Mouse (Mus musculus) layer of hippocampus, postnatal 25 days (tissue): ENCODE measurements around the gene Rbm6. TPM values are rescaled to one million over a fixed set of nuclear protein-coding genes. Genes with fewer than 3 reads are reported as not detected.

Experiments
- DNase-seq, 2 experiments: peaks; one replicate each; pipeline ENCODE4 v3.0.0; 2022; ENCODE audit warnings: mixed read lengths in 2 of 2, low spot score in 1 of 2; ENCODE audit errors: extremely low spot score in 1 of 2
- total RNA-seq, 2 experiments: library from RNA; stranded (reverse); gene quantifications; 2 replicates each; pipeline ENCODE4 v1.2.3; 2021

Rbm6 gene
- total RNA-seq = 10 to 100 TPM; 52.3 to 59.6 TPM

DNA sequence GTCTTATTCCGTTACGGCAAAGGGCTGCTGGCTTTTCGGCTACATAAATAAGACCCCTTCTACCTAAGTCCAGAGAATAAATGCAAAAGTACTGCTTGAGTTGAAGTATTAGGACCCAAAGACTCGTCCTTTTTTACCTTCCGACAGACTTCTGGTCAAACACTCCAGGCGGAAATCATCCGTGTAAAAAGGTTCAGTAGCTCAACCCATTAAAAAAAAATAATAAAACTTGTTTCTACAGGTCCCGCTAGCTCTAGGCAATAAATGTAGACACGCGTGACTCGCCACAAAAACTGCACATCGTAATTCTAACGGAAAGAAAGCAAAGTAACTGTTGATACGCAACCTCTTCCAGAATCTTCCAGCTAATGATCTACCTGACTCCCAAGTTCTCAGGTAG lies at the start of gene Rbm6:
TSS of gene Rbm6 (minus strand) at position 101 of the 400 bp plus-strand sequence.
- DNase-seq = no peak

DNA sequence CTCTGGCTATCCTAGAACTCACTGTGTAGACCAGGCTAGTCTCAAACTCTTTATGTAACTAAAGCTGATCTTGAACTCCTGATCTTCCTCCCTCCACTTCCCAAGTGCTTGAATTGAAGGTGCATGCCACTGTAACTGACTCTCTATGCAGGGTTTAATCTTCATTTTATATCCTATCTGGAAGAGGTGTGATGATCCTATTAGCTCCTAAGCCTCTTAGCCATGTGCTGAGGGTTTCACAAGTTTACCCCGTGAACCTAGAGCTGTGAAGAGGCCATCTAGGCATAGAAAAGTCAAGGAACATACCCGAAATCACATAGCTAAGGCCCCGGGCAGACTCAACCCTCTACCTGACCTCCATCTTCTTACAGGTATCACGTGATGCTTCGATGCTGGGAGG lies 46.4 kb upstream of the Rbm6 start:
- DNase-seq = no peak

GRCm38 (mm10) chr9:107918884-107919283 lies 45.8 kb upstream of the Rbm6 start:
- no peak for DNase-seq

GRCm38 (mm10) chr9:107917895-107918608 lies 45.0 kb upstream of the Rbm6 start:
- DNase-seq = no peak

- no peak for DNase-seq
Observed at GRCm38 (mm10) chr9:107914764-107915420, 41.9 kb upstream of the Rbm6 start.

GRCm38 (mm10) chr9:107910025-107910769 lies 37.2 kb upstream of the Rbm6 start:
- no peak for DNase-seq

DNA sequence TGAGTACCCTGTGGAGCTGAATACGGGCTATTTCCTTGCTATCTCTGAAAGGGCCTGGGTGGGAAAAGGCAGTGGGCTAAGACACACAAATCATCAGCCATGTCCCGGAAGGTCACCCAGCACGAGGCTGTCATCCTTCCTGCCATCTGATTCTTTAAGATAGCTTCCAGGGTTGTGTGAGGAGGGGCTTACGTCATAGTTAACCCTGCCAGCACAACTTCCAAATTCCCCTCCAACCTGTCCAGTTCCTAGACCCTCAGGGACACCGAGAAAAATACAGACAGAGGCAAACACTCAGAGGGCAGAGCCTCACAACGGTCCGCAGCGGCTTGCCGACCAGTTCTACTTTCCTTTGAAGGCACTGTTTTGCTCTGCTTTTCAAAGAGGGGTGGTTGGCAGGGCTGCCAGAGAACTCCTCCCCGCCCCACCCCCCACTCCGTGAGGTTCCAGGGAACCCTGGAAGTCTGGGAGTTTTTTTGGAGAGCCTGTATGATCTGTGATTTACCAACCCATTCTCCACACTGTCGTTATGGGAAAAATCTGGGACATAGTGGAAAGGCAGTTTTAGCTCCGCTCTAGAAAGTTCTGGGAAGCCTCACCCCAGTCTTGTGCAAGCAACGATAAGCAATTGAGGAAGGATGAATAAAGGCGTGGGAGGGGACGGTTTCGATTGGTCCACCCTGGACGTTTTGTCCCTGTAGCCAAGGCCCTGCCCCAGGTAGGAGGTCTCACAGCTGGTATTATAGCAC lies 35.5 kb upstream of the Rbm6 start:
- no peak for DNase-seq

- no peak for DNase-seq
Observed at GRCm38 (mm10) chr9:107907801-107908120, 34.7 kb upstream of the Rbm6 start.

DNA sequence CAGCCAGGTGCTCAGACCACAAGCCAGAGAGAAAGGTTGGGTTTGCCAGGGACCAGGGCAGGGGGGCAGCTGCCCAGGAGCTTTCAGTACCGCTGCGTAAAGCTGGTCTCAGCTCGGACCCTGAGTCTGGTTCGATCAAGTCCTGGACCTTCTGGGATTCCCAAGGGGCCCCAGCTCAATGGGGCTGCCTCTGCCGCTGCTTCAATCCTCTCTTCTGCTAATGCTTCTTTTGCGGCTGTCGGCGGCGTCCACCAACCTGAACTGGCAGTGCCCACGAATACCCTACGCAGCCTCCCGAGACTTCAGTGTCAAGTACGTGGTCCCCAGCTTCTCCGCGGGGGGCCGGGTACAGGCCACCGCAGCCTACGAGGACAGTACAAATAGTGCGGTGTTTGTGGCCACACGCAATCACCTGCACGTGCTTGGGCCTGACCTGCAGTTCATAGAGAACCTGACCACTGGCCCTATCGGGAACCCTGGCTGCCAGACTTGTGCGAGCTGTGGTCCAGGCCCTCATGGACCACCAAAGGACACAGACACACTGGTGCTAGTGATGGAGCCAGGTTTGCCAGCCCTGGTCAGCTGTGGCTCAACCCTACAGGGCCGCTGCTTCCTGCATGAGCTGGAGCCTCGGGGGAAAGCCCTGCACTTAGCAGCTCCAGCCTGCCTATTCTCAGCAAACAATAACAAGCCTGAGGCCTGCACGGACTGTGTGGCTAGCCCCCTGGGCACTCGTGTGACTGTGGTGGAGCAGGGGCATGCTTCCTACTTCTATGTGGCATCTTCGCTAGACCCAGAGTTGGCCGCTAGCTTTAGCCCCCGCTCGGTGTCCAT lies 34.1 kb upstream of the Rbm6 start:
- DNase-seq = no peak

- DNase-seq = no peak
Observed at GRCm38 (mm10) chr9:107906252-107906966, 33.4 kb upstream of the Rbm6 start, which contains the start of gene Mst1r. Gene Mst1r, plus strand, starts transcription at chr9:107906873.

- DNase-seq = peak; percentile 91 to 97
Observed at GRCm38 (mm10) chr9:107904726-107905125, 31.7 kb upstream of the Rbm6 start.

DNA sequence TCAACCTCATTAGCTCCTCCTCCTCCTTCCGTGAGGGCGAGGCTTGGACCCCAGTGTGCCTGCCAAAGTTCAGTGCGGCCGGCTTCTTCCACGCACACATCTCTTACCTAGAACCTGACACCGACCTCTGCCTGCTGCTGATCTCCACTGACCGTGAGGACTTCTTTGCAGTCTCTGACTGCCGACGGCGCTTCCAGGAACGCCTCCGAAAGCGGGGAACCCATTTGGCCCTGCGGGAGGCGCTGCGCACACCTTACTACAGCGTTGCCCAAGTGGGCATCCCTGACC lies 28.5 kb upstream of the Rbm6 start:
- DNase-seq = no peak

DNA sequence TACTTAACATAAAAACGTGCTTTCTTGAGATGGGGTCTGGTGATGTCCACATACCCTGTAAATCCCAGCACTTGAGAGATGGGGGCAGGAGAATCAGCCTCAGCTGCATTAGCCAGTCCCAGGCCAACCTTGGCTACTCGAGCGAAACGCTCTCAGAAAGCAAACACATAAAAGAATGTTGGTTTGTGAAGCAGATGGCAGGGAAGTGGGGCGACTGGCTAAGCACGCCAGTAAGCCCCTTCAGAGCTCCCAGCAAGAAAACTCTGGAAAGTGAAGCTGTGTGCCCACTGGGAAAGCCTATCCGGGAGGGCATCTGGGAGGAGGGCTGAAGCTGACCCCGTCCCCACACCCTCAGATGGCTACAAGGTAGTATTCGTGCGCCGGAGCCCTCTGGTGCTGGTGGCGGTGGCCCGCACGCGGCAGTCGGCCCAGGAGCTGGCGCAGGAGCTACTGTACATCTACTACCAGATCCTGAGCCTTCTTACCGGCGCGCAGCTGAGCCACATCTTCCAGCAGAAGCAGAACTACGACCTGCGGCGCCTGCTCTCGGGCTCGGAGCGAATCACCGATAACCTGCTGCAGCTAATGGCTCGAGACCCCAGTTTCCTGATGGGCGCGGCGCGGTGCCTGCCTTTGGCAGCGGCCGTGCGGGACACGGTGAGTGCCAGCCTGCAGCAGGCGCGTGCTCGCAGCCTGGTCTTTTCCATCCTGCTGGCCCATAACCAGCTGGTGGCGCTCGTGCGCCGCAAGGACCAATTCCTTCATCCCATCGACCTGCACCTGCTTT lies 28.0 kb upstream of the Rbm6 start:
- DNase-seq = peak; percentile 76 to 77

DNA sequence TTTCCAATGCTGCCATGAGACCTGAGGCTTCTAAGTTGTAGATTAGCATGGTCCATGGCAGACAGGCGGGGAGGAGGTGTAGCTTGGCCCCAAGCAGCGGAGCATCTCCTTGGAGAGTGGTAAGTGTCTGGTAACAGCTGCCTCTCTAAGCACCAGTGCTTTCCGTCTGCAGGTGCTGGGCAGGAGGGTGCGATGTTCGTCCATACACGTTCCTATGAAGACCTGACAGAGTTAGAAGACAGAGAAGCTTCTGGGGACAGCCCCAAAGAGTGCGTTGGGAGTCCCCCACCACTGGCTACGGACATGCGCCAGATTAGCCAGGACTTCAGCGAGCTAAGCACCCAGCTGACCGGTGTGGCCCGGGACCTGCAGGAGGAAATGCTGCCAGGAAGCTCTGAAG lies 26.8 kb upstream of the Rbm6 start:
- no peak for DNase-seq

DNA sequence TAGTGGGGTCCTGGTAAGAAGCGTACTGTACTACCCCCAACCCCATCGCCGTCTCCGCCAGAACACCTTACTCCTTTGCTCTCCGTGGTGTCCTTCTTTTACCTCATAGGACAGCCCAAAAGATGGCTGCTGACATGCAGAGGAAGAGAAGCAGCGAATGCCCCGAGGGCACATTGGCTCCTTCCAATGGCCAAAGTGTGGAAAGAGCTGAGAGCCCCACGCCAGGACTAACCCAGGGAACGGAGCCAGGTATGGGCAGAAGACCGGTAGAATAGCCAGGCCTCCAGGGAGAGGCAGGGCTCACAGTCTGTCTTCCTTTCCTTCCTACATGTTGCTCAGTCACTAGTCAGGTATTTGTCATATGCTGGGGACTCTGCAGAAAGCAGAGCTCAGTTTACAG lies 25.5 kb upstream of the Rbm6 start:
- DNase-seq = no peak

- no peak for DNase-seq
Observed at GRCm38 (mm10) chr9:107891023-107891422, 18.0 kb upstream of the Rbm6 start.

DNA sequence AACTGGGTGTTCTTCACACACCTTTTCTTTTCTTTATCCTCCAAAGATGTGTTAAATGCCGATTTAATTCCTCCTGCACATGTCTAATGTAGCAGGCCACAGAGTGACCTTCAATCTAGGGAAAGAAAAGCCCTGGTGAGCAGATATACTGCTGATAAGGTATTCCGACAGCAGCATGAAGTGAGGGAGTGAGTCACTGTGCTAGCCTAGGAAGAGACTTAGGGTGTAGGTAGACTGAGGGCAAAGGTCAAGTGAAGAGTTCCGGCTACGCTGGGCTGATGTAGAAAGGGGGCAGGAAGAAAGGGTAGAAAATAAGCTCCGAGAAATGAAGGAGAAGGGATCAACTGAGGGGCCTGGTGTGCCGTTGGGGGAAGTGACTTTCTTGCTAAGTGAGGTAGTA lies 17.2 kb upstream of the Rbm6 start:
- no peak for DNase-seq

- no peak for DNase-seq
Observed at GRCm38 (mm10) chr9:107888267-107888850, 15.3 kb upstream of the Rbm6 start.
